Mouse (Mus musculus): ENCODE data around the gene Ggps1. TPM values are rescaled to one million over a fixed set of nuclear protein-coding genes. Genes with fewer than 3 reads are reported as not detected.
"Not testable (repeated sequence)": the region's sequence is repeated elsewhere in the genome, so short reads cannot be mapped to it uniquely, and the experiment has no call there.

Ggps1 gene
- total RNA-seq, 2 experiments from 2014 or later, result 13.9 to 23.5 TPM

DNA sequence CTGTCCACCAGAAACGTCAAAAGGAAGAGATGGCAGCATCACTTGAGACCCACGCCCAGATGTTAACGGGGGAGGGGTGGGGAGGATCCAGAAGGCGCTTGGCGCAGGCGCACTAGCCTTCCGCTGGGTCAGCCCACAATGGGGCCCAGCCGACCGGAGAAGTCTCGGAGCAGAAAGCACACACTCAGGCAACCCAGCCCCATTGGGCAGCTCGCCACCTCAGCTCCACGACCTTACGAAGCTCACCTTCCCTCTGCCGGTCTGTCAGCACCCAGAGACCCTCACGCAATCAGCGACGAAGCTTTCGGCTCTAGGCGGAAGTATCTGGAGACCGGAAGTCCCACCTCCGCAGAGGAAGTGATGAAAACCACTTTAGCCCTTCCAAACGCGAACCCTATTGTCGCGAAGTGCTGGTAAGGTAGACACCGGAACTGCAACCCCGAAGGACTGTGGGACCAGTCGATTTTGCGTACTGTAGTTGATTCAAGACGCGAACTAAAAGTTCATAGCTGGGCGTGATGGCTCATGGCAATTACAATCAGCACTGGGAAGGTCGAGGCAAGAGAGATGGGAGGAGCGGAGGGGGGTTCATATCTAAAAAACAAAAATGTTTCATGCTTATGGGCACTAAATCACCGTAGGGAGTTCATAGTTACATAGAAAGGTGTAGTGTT lies 23.9 kb downstream of the Ggps1 start, which contains the start of gene Tbce:
TSS of gene Tbce (minus strand) at position 347 of the 674 bp plus-strand sequence.
- peak; percentile 96 for ATAC-seq (replicated peaks; ENCODE audit: low FRiP score, poor library complexity, severe bottlenecking)

DNA sequence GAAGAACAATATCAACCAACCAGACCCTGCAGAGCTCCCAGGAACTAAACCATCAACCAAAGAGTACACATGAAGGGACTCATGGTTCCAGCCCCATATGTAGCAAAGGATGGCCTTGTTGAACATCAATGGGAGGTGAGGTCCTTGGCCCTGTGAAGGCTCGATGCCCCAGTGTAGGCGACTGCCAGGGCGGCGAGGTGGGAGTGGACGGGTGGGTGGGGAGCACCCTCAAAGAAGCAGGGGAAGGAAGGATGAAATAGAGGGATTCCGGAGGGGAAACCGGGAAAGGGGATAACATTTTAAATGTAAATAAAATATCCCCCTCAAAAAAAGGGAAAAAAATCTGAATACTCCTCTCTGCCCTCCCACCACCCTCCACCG lies 24.4 kb downstream of the Ggps1 start:
- no peak for ATAC-seq (replicated peaks; ENCODE audit: low FRiP score, poor library complexity, severe bottlenecking)

DNA sequence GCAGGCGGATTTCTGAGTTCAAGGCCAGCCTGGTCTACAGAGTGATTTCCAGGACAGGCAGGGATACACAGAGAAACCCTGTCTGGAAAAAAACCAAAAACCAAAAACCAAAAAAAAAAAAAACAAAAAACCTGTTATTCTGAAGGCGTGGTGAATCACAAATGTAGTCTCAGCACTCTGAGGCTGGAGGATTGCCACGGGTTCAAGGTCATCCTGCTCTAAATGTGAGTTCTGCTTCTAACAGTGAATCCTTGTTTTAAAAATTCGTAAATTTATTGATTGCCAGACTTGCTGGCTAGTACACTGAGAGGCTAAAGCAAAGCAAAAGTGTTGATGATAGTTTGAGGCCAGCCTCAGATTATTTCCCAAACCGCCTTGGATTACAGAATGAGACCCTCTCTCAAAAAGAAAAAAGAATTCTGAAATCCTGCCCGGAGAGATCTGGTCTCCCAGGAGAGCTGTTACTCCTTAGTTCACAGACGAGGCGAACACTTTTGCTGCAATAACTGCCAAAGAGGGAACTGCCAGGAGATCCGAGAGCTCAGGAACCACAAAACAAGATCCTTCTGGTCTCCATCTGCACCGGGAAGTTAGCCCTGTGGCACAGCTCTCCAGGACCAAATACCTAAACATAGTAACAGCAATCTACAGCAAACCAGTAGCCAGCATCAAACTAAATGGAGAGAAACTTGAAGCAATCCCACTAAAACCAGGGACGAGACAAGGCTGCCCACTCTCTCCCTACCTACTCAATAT lies 27.2 kb downstream of the Ggps1 start:
- no peak for ATAC-seq (replicated peaks; ENCODE audit: low FRiP score, poor library complexity, severe bottlenecking)

DNA sequence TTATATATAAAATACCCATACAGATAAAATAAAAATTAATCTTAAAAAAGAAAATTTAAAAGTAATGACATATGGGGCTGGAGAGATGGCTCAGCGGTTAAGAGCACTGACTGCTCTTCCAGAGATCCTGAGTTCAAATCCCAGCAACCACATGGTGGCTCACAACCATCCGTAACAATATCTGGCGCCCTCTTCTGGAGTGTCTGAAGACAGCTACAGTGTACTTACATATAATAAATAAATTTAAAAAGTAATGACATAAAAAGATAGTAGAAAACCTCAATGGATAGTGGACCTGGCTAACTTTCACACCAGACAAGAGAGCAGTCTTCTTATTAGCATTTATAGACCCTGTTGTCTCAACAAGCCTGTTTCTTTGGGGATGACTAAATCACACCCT lies 27.9 kb downstream of the Ggps1 start:
- not testable (repeated sequence) for ATAC-seq (replicated peaks; ENCODE audit: low FRiP score, poor library complexity, severe bottlenecking)

DNA sequence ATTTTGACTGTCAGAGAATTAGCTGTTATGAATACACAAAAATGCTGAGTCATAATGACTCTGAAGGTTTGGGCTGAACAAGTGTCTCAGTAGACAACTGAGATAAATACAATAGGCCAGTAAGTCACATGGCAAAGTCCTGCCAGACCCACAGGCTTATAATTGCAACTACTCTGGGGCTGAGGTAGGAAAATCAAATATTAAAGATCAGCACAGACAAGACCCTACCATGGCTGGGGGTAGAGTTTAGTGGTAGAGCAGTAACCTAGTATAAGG lies 29.3 kb downstream of the Ggps1 start:
- peak; percentile 87 for ATAC-seq (replicated peaks; ENCODE audit: low FRiP score, poor library complexity, severe bottlenecking)

DNA sequence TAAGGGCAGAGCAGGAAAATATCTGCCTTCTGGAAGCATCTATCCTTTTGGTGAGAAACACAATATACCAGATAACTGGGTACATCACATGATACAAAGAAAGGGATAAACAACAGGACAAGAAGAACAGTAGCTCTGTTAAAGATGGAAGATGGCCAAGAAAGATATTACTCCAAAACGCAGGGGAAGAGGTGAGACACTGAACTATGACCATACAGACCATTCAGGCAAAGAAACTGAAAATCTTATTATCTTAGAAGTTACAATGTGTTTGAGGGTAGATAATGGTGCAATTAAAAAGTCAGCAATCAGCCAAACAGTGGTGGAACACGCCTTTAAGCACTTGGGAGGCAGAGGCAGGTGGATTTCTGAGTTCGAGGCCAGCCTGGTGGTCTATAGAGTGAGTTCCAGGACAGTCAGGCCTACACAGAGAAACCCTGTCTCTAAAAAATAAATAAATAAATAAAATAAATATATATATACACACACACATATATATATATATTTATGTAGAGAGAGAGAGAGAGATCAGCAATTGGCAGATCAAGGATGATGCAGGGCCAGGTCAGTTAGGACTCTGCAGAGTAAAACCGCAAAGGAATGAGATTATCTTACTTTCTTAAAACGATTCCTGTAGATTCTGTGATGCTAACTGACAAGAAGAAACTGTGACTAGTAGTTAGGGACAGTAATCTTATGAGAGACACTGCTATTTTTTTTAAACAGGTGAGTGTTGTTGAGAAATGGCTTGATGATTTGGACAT lies 29.8 kb downstream of the Ggps1 start:
- peak; percentile 57 for ATAC-seq (replicated peaks; ENCODE audit: low FRiP score, poor library complexity, severe bottlenecking)

DNA sequence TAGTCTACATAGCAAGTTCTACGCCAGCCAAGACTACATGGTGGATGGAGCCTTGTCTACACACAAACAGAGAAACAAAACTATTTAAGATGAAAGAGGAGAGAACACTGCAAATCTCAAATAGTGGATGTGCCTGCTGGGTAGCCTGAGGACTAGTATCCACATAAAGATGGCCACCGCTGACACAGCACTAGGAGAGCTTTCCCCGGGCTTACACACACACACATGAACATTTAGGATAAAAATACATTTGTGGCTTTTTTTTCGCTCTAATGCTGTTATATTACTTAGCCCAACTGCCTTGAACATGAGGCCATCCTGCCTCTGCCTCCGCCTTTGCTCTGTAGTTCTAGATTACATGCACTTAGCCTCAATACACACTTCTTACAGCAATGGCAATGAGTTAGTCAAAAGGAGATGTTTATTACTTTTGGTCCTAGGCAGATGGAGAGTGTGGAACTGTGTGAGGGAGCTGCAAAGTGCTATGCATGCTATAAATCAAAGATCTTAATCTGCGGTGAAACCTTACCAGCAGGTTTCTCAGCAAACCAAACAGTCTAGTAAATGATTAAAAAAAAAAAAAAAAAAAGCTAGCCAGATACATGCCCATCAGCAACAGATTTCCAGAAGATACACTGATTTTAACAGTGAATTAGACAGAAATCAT lies 37.0 kb downstream of the Ggps1 start:
- no peak for ATAC-seq (replicated peaks; ENCODE audit: low FRiP score, poor library complexity, severe bottlenecking)

DNA sequence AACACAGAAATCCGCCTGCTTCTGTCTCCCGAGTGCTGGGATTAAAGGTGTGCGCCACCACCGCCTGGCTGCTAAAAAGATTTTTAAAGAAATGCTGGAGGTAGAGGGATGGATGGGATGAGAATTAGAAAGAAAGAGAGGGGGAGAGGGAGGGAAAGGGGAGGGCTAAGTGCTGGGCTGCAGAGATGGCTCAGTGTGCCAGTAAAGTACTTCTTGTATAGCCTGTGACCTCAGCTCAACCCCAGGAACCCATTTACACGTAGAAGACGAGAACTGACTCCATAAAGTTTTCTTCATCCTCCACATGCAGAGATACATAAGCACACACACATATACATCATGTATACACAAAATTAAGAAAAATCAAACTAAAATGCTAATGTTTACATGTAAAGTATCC lies 37.7 kb downstream of the Ggps1 start:
- ATAC-seq (replicated peaks; ENCODE audit: low FRiP score, poor library complexity, severe bottlenecking), result no peak

DNA sequence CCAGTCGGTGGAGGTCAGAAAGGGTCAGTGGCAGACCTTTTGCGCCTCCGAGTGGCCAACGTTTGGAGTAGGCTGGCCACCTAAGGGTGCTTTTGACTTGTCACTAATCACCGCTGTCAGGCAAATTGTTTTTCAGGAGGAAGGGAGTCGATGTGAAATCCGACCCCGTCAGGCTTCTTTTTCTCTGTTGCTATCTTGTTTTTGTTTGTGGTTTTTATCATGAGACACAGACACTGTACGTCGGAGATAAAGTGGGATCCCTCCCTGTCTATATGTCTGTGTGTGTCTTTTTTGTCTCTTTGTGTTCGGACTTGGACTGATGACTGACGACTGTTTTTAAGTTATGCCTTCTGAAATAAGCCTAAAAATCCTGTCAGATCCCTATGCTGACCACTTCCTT lies 41.9 kb downstream of the Ggps1 start:
- ATAC-seq (replicated peaks; ENCODE audit: low FRiP score, poor library complexity, severe bottlenecking), result not testable (repeated sequence)

DNA sequence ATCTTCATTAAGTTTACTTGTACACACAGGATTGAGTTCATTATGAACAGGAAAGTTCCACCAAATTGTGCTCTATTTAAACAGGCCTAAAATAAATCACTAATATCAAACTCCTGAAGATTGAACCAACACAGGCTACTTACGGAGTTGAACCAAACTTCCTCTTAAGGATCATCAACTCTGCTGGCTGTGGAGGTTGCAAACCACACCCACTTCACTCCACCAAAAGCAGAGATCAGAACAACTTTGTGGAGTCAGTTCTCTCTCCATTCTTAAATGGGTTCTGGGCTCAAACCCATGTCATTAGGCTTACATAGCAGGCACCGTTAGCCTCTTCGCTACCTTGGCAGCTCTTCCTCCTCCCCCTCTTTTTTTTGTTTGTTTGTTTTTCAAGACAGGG lies 44.4 kb downstream of the Ggps1 start:
- peak; percentile 74; the same call in 1 of the 2 replicates for ATAC-seq (replicated peaks; ENCODE audit: low FRiP score, poor library complexity, severe bottlenecking)

DNA sequence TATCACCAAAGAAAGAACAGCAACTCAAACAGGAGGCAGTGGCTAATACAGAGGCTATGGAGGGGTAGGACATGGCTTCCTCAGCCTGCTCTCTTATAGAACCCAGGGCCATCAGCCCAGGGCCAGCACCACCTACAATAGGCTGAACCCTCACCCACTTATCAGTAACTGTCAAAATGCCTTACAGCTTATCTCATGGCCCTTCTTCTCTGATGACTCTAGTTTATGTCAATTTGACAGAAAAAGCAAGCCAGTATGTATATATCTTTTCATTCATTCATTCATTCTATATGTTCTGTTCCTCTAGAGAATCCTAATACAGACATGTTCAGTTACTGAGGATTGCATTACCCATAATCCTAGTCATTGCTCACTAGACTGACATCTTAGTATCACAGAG lies 45.0 kb downstream of the Ggps1 start:
- ATAC-seq (replicated peaks; ENCODE audit: low FRiP score, poor library complexity, severe bottlenecking), result peak; percentile 41; the same call in 1 of the 2 replicates

DNA sequence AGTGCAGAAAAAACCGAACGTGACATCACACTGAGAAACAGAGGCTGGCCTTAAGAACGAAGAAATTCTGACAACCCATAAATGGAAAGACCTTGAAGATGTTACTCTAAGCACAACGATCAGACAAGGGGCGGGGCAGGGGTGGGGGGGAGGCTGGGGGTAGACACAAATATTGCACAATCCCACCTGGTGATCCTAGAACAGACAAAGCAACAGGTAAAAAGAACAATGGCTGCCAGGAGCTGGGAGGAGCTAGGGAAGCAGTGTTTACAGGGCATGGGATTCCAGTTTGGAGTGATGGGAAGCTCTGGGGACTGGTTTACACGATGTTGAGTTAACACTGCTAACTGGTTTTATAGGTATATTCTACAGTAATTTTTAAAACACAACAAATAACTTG lies 47.7 kb downstream of the Ggps1 start:
- ATAC-seq (replicated peaks; ENCODE audit: low FRiP score, poor library complexity, severe bottlenecking), result no peak

DNA sequence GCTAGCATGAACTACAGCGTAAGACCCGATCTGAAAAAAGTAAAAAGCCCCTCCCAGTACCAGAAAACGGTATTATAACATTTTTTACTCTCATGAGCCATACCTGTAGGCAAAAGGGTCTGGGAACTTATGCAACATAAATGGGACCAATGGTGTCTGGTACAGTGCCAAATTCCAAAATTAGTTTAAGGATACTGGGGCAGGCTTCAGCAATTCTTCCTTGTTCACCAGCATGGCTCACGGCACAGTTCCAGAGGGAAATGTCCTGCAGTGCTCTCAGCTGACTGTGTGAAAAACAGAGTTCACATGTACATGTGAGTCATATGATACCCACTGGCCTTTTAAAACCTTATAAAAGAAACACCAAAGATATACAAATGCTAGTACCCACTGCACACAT lies 48.7 kb downstream of the Ggps1 start:
- ATAC-seq (replicated peaks; ENCODE audit: low FRiP score, poor library complexity, severe bottlenecking), result no peak

DNA sequence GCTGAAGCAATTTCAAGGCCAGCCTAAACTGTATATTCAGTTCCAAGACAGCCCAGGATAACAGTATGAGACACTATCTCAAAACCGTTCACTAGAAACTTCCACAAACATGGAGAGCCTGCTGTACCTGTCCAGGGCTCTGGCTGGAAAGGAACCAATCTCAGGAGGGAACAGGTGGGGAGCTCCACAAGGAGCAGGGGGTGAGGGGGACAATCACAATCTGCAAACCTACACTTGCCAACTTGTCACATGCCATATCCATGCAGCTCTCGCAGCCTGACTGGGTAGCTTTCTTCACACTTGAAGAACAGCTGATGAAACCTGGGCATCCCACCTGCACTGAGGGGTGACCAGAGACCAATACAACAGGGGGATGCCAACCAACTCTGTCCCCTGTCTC lies 49.3 kb downstream of the Ggps1 start:
- ATAC-seq (replicated peaks; ENCODE audit: low FRiP score, poor library complexity, severe bottlenecking), result no peak

DNA sequence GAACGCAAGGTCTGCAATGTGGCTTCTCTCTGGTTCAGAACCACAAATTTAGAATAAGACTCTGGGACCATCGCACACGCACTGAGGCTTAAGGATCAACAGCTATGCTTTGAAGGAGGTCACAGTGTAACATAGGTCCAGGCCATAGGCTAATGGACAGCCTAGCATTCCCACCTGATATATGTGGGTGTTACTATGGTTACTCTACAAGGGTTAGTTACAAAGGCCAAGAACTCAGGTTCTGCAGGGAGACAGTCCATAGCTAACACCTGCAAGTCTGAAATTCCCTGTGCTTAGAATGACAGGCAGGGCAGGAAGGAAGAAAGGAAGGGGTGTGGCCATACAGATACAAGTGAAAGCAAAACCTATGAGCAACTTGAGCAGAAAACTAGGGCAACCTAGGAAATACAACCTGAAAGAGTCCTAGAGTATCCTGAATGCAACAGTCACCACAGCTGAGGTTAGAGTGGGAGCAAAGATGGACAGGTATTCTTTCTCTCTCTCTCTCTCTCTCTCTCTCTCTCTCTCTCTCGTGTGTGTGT lies 51.8 kb downstream of the Ggps1 start:
- peak; percentile 55; the same call in 1 of the 2 replicates for ATAC-seq (replicated peaks; ENCODE audit: low FRiP score, poor library complexity, severe bottlenecking)

DNA sequence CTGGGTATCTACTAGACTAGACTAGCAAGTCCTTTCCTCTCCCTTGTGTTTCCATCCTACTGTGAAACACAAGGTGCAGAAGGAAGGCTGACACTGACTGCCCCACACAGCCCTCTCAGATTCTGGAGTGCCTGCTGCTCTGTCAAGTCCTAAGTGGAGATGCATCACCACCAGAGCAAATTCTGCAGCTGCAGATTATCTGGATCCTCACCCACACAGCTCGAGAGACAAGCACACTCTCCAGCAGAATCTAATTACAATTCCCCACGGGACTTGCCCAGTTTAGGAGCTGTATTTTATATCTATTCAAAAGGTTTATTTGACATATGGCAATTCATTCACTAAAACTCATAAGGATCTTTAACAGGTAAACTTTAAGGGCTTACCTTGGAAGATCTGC lies 57.2 kb downstream of the Ggps1 start:
- no peak for ATAC-seq (replicated peaks; ENCODE audit: low FRiP score, poor library complexity, severe bottlenecking)

DNA sequence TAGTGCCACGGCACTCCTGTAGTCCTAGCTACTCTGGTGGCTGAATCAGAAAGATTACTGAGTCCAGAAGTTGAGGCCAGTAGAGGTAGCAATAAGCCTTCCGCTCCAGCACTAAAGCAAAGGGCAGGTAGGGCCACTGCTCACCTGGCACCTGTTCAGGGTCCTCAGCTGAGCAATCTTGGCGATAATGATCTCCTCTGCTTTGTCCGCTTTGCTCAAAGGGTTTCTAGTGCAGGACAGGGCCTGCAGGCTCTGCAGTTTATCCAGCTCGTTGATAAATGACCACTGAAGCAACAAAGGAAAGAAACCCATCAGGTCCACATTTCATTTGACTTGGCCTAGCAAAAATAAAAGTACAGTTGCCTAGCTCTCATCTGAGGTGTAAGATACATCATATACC lies 58.3 kb downstream of the Ggps1 start:
- no peak for ATAC-seq (replicated peaks; ENCODE audit: low FRiP score, poor library complexity, severe bottlenecking)

DNA sequence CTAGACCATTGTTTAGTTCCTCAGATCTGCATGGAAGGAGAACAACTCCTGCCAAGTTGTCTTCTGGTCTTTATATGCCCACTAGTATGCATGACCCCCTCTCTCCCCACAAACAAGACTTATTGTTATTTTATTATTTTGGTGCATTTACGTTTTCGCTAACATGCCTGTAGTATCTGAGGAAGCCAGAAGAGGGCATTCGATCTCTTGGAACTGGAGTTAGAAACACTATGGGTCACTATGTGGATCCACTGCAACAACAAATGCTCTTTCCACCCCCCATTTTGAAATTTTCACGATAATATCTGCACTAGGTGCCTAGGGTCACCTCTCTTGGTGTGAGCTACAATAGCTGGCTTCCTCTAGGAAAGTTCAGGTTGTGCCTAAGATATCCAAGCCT lies 59.2 kb downstream of the Ggps1 start:
- ATAC-seq (replicated peaks; ENCODE audit: low FRiP score, poor library complexity, severe bottlenecking), result no peak

DNA sequence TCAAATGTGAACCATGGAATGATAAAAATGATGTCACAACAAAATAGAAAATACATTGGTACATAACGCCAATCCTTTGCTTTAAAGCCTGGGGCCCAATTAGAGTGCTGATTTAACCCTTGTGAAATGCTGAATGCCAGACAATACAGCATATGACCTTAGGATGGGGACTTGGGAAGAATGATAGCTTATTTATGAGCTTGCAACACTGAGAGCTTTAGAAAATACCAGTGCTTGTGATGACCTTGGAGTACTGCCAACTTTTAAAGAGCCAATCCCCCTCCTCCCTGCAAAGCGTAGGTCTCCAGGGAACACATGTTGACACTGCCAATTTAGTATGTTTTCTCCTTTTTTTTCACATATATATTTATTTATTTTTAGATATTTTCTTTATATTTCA lies 60.6 kb downstream of the Ggps1 start:
- no peak for ATAC-seq (replicated peaks; ENCODE audit: low FRiP score, poor library complexity, severe bottlenecking)

Measured in erythroid progenitor cell, adult 5-6 weeks (primary cell).